Mouse (Mus musculus) MEL (cell line): Measurements from ENCODE around the gene Fam72a. TPM values are rescaled to one million over a fixed set of nuclear protein-coding genes. Genes with fewer than 3 reads are reported as not detected.
A peak's percentile ranks its signal among the peaks of the same experiment; 100 is the strongest.

Experiments used
- DNase-seq: peaks from one replicate; pipeline ENCODE4 v3.0.0; 2011; ENCODE audit warnings: low read depth, low spot score
- H3K27ac ChIP-seq: 2 replicates; pipeline ENCODE4 v1.5.1; 2012; ENCODE audit warnings: low read depth, mild to moderate bottlenecking, control low read depth, low read length, moderate library complexity; ENCODE audit not compliant: control insufficient read depth
- H3K27me3 ChIP-seq, 2 experiments: fragments of 150-350 bp in 1 of 2; sonication (generic) in 1 of 2; 2 replicates each; pipeline ENCODE4 v1.6.1; 2012; ENCODE audit warnings: low read length in 2 of 2, mild to moderate bottlenecking in 2 of 2, improper control_type of control experiment in 1 of 2, moderate library complexity in 1 of 2; ENCODE audit not compliant: insufficient read depth in 2 of 2, control insufficient read depth in 1 of 2
- H3K36me3 ChIP-seq, 2 experiments: 2 replicates each; pipeline ENCODE4 v1.6.1; 2012 to 2014; ENCODE audit warnings: low read length in 2 of 2, improper control_type of control experiment in 1 of 2, inconsistent platforms in 1 of 2, mild to moderate bottlenecking in 1 of 2; ENCODE audit not compliant: insufficient read depth in 2 of 2, control insufficient read depth in 1 of 2
- H3K4me1 ChIP-seq, 2 experiments: fragments of 150-350 bp in 1 of 2; sonication (generic) in 1 of 2; 2 replicates each; pipeline ENCODE4 v1.6.1; 2012; ENCODE audit warnings: low read length in 2 of 2, improper control_type of control experiment in 1 of 2, mild to moderate bottlenecking in 1 of 2; ENCODE audit not compliant: insufficient read depth in 2 of 2, control insufficient read depth in 1 of 2
- H3K4me3 ChIP-seq, 2 experiments: fragments of 150-350 bp in 1 of 2; sonication (generic) in 1 of 2; 2 replicates each; pipeline ENCODE4 v1.5.1; 2012; ENCODE audit warnings: low read depth in 2 of 2, low read length in 2 of 2, mild to moderate bottlenecking in 2 of 2, moderate library complexity in 2 of 2, control low read depth in 1 of 2, improper control_type of control experiment in 1 of 2; ENCODE audit not compliant: control insufficient read depth in 1 of 2, insufficient read depth in 1 of 2
- H3K79me2 ChIP-seq: 2 replicates; pipeline ENCODE4 v1.6.1; 2012; ENCODE audit warnings: mild to moderate bottlenecking, low read length, moderate library complexity; ENCODE audit not compliant: control insufficient read depth, poor library complexity, insufficient read depth
- H3K9ac ChIP-seq: 2 replicates; pipeline ENCODE4 v1.6.1; 2012; ENCODE audit warnings: low read depth, mild to moderate bottlenecking, control low read depth, low read length, moderate library complexity; ENCODE audit not compliant: control insufficient read depth, poor library complexity, severe bottlenecking
- H3K9me3 ChIP-seq: fragments of 150-350 bp; sonication (generic); replicated peaks from 2 replicates; pipeline ENCODE4 v1.6.1; 2012; ENCODE audit warnings: mild to moderate bottlenecking, low read length, improper control_type of control experiment, moderate library complexity; ENCODE audit not compliant: insufficient read depth
- BHLHE40 ChIP-seq: IDR thresholded peaks from 2 replicates; pipeline ENCODE4 v1.6.1; 2012; ENCODE audit warnings: low read depth, mild to moderate bottlenecking, inconsistent platforms, low read length, improper control_type of control experiment, borderline replicate concordance
- CHD1 ChIP-seq: IDR thresholded peaks from 2 replicates; pipeline ENCODE4 v1.6.1; 2012; ENCODE audit warnings: low read depth, mild to moderate bottlenecking, inconsistent platforms, low read length, improper control_type of control experiment
- CHD2 ChIP-seq: IDR thresholded peaks from 2 replicates; pipeline ENCODE4 v1.6.1; 2011; ENCODE audit warnings: low read length, improper control_type of control experiment
- CTCF ChIP-seq, 3 experiments: IDR thresholded peaks in 2 of 3; conservative IDR thresholded peaks in 1 of 3; 2 replicates each; pipeline ENCODE4 v1.5.1; 2011 to 2012; ENCODE audit warnings: low read length in 3 of 3, low read depth in 2 of 3, mild to moderate bottlenecking in 2 of 3, improper control_type of control experiment in 1 of 3, inconsistent platforms in 1 of 3, mixed read lengths in 1 of 3, moderate library complexity in 1 of 3; ENCODE audit not compliant: control insufficient read depth in 1 of 3, insufficient read depth in 1 of 3, poor library complexity in 1 of 3, severe bottlenecking in 1 of 3
- E2F4 ChIP-seq: IDR thresholded peaks from 2 replicates; pipeline ENCODE4 v1.6.1; 2011; ENCODE audit warnings: low read depth, low read length, improper control_type of control experiment, borderline replicate concordance
- JUND ChIP-seq: IDR thresholded peaks from 2 replicates; pipeline ENCODE4 v1.6.1; 2011; ENCODE audit warnings: low read depth, mild to moderate bottlenecking, improper control_type of control experiment, low read length
- MAFK ChIP-seq: IDR thresholded peaks from 2 replicates; pipeline ENCODE4 v1.6.1; 2011; ENCODE audit warnings: low read depth, mild to moderate bottlenecking, low read length, improper control_type of control experiment, borderline replicate concordance
- MAX ChIP-seq: IDR thresholded peaks from 2 replicates; pipeline ENCODE4 v1.6.1; 2011; ENCODE audit warnings: low read length, improper control_type of control experiment
- MAZ ChIP-seq: IDR thresholded peaks from 2 replicates; pipeline ENCODE4 v1.6.1; 2012; ENCODE audit warnings: low read depth, mild to moderate bottlenecking, inconsistent platforms, low read length, improper control_type of control experiment
- MEF2A ChIP-seq: IDR thresholded peaks from 2 replicates; pipeline ENCODE4 v1.6.1; 2014; ENCODE audit warnings: low read depth, mild to moderate bottlenecking, inconsistent platforms, low read length, improper control_type of control experiment; ENCODE audit not compliant: poor library complexity, insufficient replicate concordance, severe bottlenecking; ENCODE audit errors: extremely low read depth
- MXI1 ChIP-seq: IDR thresholded peaks from 2 replicates; pipeline ENCODE4 v1.6.1; 2011; ENCODE audit warnings: mild to moderate bottlenecking, low read depth, low read length, improper control_type of control experiment
- MYB ChIP-seq: IDR thresholded peaks from 2 replicates; pipeline ENCODE4 v1.6.1; 2011; ENCODE audit warnings: mild to moderate bottlenecking, low read depth, low read length, improper control_type of control experiment
- MYC ChIP-seq: IDR thresholded peaks from 2 replicates; pipeline ENCODE4 v1.6.1; 2011; ENCODE audit warnings: low read depth, mild to moderate bottlenecking, low read length, improper control_type of control experiment, moderate library complexity
- NELFE ChIP-seq: IDR thresholded peaks from 2 replicates; pipeline ENCODE4 v1.6.1; 2011; ENCODE audit warnings: low read depth, low read length, improper control_type of control experiment
- POLR2A ChIP-seq, 2 experiments: IDR thresholded peaks; 2 replicates each; pipeline ENCODE4 v1.6.1; 2011 to 2012; ENCODE audit warnings: low read length in 2 of 2, mild to moderate bottlenecking in 2 of 2, control low read depth in 1 of 2, improper control_type of control experiment in 1 of 2, low read depth in 1 of 2, moderate library complexity in 1 of 2; ENCODE audit not compliant: control insufficient read depth in 1 of 2, insufficient read depth in 1 of 2, poor library complexity in 1 of 2
- POLR2AphosphoS5 ChIP-seq: IDR thresholded peaks from 2 replicates; pipeline ENCODE4 v1.6.1; 2012; ENCODE audit warnings: low read depth, borderline replicate concordance, mild to moderate bottlenecking, inconsistent platforms, low read length, moderate library complexity, mixed read lengths
- RCOR1 ChIP-seq: IDR thresholded peaks from 2 replicates; pipeline ENCODE4 v1.6.1; 2012; ENCODE audit warnings: low read depth, mild to moderate bottlenecking, inconsistent platforms, low read length, improper control_type of control experiment
- SIN3A ChIP-seq: IDR thresholded peaks from 2 replicates; pipeline ENCODE4 v1.6.1; 2012; ENCODE audit warnings: low read length, improper control_type of control experiment, inconsistent platforms
- SMC3 ChIP-seq: IDR thresholded peaks from 2 replicates; pipeline ENCODE4 v1.6.1; 2011; ENCODE audit warnings: low read depth, low read length, improper control_type of control experiment
- TAL1 ChIP-seq: IDR thresholded peaks from 2 replicates; pipeline ENCODE4 v1.6.1; 2012; ENCODE audit warnings: mild to moderate bottlenecking, inconsistent platforms, low read length, moderate library complexity, mixed read lengths
- UBTF ChIP-seq: IDR thresholded peaks from 2 replicates; pipeline ENCODE4 v1.6.1; 2012; ENCODE audit warnings: low read depth, mild to moderate bottlenecking, inconsistent platforms, low read length, improper control_type of control experiment, moderate library complexity, borderline replicate concordance; ENCODE audit not compliant: insufficient read depth
- USF1 ChIP-seq: IDR thresholded peaks from 2 replicates; pipeline ENCODE4 v1.6.1; 2014; ENCODE audit warnings: low read depth, mild to moderate bottlenecking, inconsistent platforms, low read length, improper control_type of control experiment, moderate library complexity
- ZKSCAN1 ChIP-seq: IDR thresholded peaks from 2 replicates; pipeline ENCODE4 v1.6.1; 2012; ENCODE audit warnings: low read depth, mild to moderate bottlenecking, inconsistent platforms, low read length, improper control_type of control experiment, moderate library complexity
- polyA plus RNA-seq, 2 experiments: library from polyadenylated mRNA; stranded (reverse) in 1 of 2; unstranded in 1 of 2; fragments of >175 nt in 1 of 2; fragments of >200 nt in 1 of 2; gene quantifications; 2 replicates each; pipeline versions ENCODE4 v1.2.1 to v1.2.4; 2012; ENCODE audit warnings: low replicate concordance in 2 of 2, low read depth in 1 of 2; ENCODE audit not compliant: insufficient read length in 2 of 2, insufficient read depth in 1 of 2, missing spikeins in 1 of 2
- total RNA-seq: library from RNA; depleted of rRNA; stranded (reverse); fragments of 300-350 nt; gene quantifications from 2 replicates; pipeline ENCODE4 v1.2.3, GENCODE M21; 2012

Gene Fam72a
- total and polyA plus RNA-seq, 3 experiments = 8.2 to 8.8 TPM; not detected in 1

- H3K36me3 ChIP-seq = no peaks in the 10 kb centered on the region
- TF ChIP-seq USF1 (no peak), SMC3 (no peak), POLR2A (IDR thresholded peaks at IDR 0.05; ENCODE audit: control insufficient read depth in 1 of 2, insufficient read depth in 1 of 2, low read depth in 1 of 2, low read length in 2 of 2, poor library complexity in 1 of 2) (no peak), MXI1 (no peak), UBTF (no peak), SIN3A (no peak), MYC (no peak), JUND (no peak), NELFE (no peak), E2F4 (no peak), MYB (no peak), CHD2 (no peak)
- no peak overlapping the region for H3K9ac ChIP-seq
- DNase-seq = no peak
- no peaks in the 10 kb centered on the region for H3K27me3 ChIP-seq
- H3K79me2 ChIP-seq = no peaks in the 10 kb centered on the region
- H3K4me1 ChIP-seq = 0 out of 4 replicates have a peak, but pooled peaks cover 2 to 3% of the 10 kb centered on the region in 2 experiments
- no peaks in the 10 kb centered on the region for H3K9me3 ChIP-seq
- no peak overlapping the region for H3K27ac ChIP-seq
- H3K4me3 ChIP-seq = no peak overlapping the region
These were observed 24.3 kb downstream of the Fam72a start for GRCm38 (mm10) chr1:131551956-131552355.

- H3K27ac ChIP-seq = no peak overlapping the region
- no peak for DNase-seq
- H3K9ac ChIP-seq = no peak overlapping the region
- no peaks in the 10 kb centered on the region for H3K79me2 ChIP-seq
- H3K9me3 ChIP-seq = no peaks in the 10 kb centered on the region
- 0 out of 4 replicates have a peak, but pooled peaks cover 2 to 3% of the 10 kb centered on the region in 2 experiments for H3K4me1 ChIP-seq
- no peak overlapping the region for H3K4me3 ChIP-seq
- H3K36me3 ChIP-seq = no peaks in the 10 kb centered on the region
- no peaks in the 10 kb centered on the region for H3K27me3 ChIP-seq
- TF ChIP-seq TAL1 (no peak), MAFK (no peak), MYC (no peak), E2F4 (no peak), JUND (no peak)
- TF ChIP-seq, all 39 proteins: peak for 0
These were observed 25.7 kb downstream of the Fam72a start for GRCm38 (mm10) chr1:131553428-131553827.

- Histone ChIP-seq H3K9me3 (no peaks in the 10 kb centered on the region), H3K79me2 (no peaks in the 10 kb centered on the region), H3K4me3 (peak overlapping the region; percentile 7 to 38; a peak in 3 of 4 replicates), H3K36me3 (no peaks in the 10 kb centered on the region), H3K4me1 (0 out of 4 replicates have a peak, but pooled peaks cover 2 to 3% of the 10 kb centered on the region in 2 experiments), H3K27ac (no peak overlapping the region), H3K9ac (peak overlapping the region; percentile 36), H3K27me3 (no peaks in the 10 kb centered on the region; a peak in 1 of 4 replicates)
- peak; percentile 94 for DNase-seq
- no peak for TF ChIP-seq RCOR1
- no peak for TF ChIP-seq NELFE
- TF ChIP-seq BHLHE40 = no peak
- no peak for TF ChIP-seq JUND
- TF ChIP-seq CHD1 = no peak
- peak; percentile 78 to 95 (median 83) for TF ChIP-seq CTCF (IDR thresholded peaks at IDR 0.05 in 2 of 3, conservative IDR thresholded peaks at IDR 0.05 in 1 of 3; ENCODE audit: control insufficient read depth in 1 of 3, insufficient read depth in 1 of 3, low read depth in 2 of 3, low read length in 3 of 3, poor library complexity in 1 of 3, severe bottlenecking in 1 of 3)
- TF ChIP-seq MEF2A = no peak
- TF ChIP-seq MYC = peak; percentile 47; the same call in 1 of the 2 replicates
- peak; percentile 77; the same call in 1 of the 2 replicates for TF ChIP-seq MAZ
- TF ChIP-seq E2F4 = no peak
- TF ChIP-seq POLR2AphosphoS5 = no peak
- no peak for TF ChIP-seq MAFK
- no peak for TF ChIP-seq UBTF
- TF ChIP-seq MAX = no peak
- TF ChIP-seq ZKSCAN1 = no peak
These were observed 27.5 kb downstream of the Fam72a start for GRCm38 (mm10) chr1:131555042-131555812.
